Mouse (Mus musculus): ENCODE measurements at regions not wholly inside any gene's neighbourhood (a gene's known extent, or its start where the extent isn't known, plus 50 kb on each side); places are given as distances from the start of the nearest gene placed in this dataset.

- TF ChIP-seq CTCF (IDR thresholded peaks at IDR 0.05; ENCODE audit: control insufficient read depth, insufficient read depth, insufficient read length) (no peak), USF1 (IDR thresholded peaks at IDR 0.05; ENCODE audit: low read depth) (no peak), CEBPB (IDR thresholded peaks at IDR 0.05; ENCODE audit: low read depth) (no peak), MYOG (IDR thresholded peaks at IDR 0.05; ENCODE audit: control insufficient read depth, extremely low read depth, insufficient read length) (no peak), MAX (IDR thresholded peaks at IDR 0.05) (no peak), MYOD1 (IDR thresholded peaks at IDR 0.05; ENCODE audit: control insufficient read depth, insufficient read length, low read depth) (no peak)
Observed at GRCm38 (mm10) chr12:35314035-35314434, 220.8 kb downstream of the Ahr start.
